Mouse (Mus musculus): ENCODE data around the gene Tkt. TPM values are rescaled to one million over a fixed set of nuclear protein-coding genes. Genes with fewer than 3 reads are reported as not detected.
A peak's percentile ranks its signal among the peaks of the same experiment; 100 is the strongest.
"Not testable (repeated sequence)": the region's sequence is repeated elsewhere in the genome, so short reads cannot be mapped to it uniquely, and the experiment has no call there.

The Tkt gene
- polyA plus RNA-seq, 1 experiment from 2014 or later, result 206 TPM

- H3K9me3 ChIP-seq, result no peaks in the 10 kb centered on the region
- peaks cover 12% of the 10 kb centered on the region for H3K36me3 ChIP-seq
- ATAC-seq (ENCODE audit: insufficient number of reproducible peaks, low FRiP score, low TSS enrichment, low read depth), result no peak
- H3K4me3 ChIP-seq, result no peak overlapping the region
- WGBS, result 87% methylated on average over 6 of the region's 6 CpGs
- H3K27ac ChIP-seq, result no peak overlapping the region
- H3K4me1 ChIP-seq, result 0 out of 2 replicates have a peak, but pooled peaks cover 6% of the 10 kb centered on the region
- H3K4me2 ChIP-seq, result no peak overlapping the region
- H3K9ac ChIP-seq, result no peak overlapping the region
- H3K27me3 ChIP-seq, result no peaks in the 10 kb centered on the region
These were observed 16.3 kb upstream of the Tkt start for GRCm38 (mm10) chr14:30531896-30532295.

GRCm38 (mm10) chr14:30533780-30534450 lies 14.2 kb upstream of the Tkt start:
- Histone ChIP-seq H3K9me3 (no peaks in the 10 kb centered on the region), H3K36me3 (no peaks in the 10 kb centered on the region), H3K9ac (no peak overlapping the region), H3K4me1 (0 out of 2 replicates have a peak, but pooled peaks cover 6% of the 10 kb centered on the region), H3K27ac (no peak overlapping the region), H3K27me3 (no peaks in the 10 kb centered on the region), H3K4me2 (no peak overlapping the region), H3K4me3 (no peak overlapping the region)
- ATAC-seq (ENCODE audit: insufficient number of reproducible peaks, low FRiP score, low TSS enrichment, low read depth), result no peak
- WGBS, result 81% methylated on average over 6 of the region's 6 CpGs

GRCm38 (mm10) chr14:30541541-30541940 lies 6.6 kb upstream of the Tkt start:
- H3K9ac ChIP-seq, result no peak overlapping the region

GRCm38 (mm10) chr14:30543331-30543730 lies 4.8 kb upstream of the Tkt start:
- H3K27ac ChIP-seq; H3K4me1 ChIP-seq; H3K27me3 ChIP-seq; H3K9ac ChIP-seq; H3K9me3 ChIP-seq; H3K4me2 ChIP-seq; H3K4me3 ChIP-seq; H3K36me3 ChIP-seq; ATAC-seq (ENCODE audit: insufficient number of reproducible peaks, low FRiP score, low TSS enrichment, low read depth): not testable (repeated sequence)
- 75% methylated on average over 5 of the region's 5 CpGs for WGBS

More at GRCm38 (mm10) chr14:30541541-30541940, 6.6 kb upstream of the Tkt start:
- H3K4me2 ChIP-seq, result no peak overlapping the region
- H3K27ac ChIP-seq, result no peak overlapping the region
- no peaks in the 10 kb centered on the region for H3K36me3 ChIP-seq
- H3K4me3 ChIP-seq, result no peak overlapping the region
- 69% methylated on average over 10 of the region's 10 CpGs for WGBS
- H3K27me3 ChIP-seq, result no peaks in the 10 kb centered on the region
- no peaks in the 10 kb centered on the region for H3K9me3 ChIP-seq
- no peaks in the 10 kb centered on the region for H3K4me1 ChIP-seq
- ATAC-seq (ENCODE audit: insufficient number of reproducible peaks, low FRiP score, low TSS enrichment, low read depth), result no peak

GRCm38 (mm10) chr14:30548965-30549776 lies 1.0 kb downstream of the Tkt start:
- Histone ChIP-seq H3K36me3 (no peaks in the 10 kb centered on the region), H3K9ac (peak overlapping the region; percentile 61), H3K4me2 (peak overlapping the region; percentile 83), H3K9me3 (no peaks in the 10 kb centered on the region), H3K4me3 (peak overlapping the region; percentile 57), H3K27me3 (no peaks in the 10 kb centered on the region), H3K4me1 (peaks cover 36% of the 10 kb centered on the region), H3K27ac (peak overlapping the region; percentile 94)
- WGBS, result under 1% methylated on average over 68 of the region's 69 CpGs
- ATAC-seq (ENCODE audit: insufficient number of reproducible peaks, low FRiP score, low TSS enrichment, low read depth), result peak; percentile 92

- no peaks in the 10 kb centered on the region for H3K9me3 ChIP-seq
- WGBS, result 1% methylated on average over 10 of the region's 10 CpGs
- H3K36me3 ChIP-seq, result no peaks in the 10 kb centered on the region; the same call in 1 of the 2 replicates
- H3K4me2 ChIP-seq, result peak overlapping the region; percentile 83
- H3K9ac ChIP-seq, result peak overlapping the region; percentile 61
- H3K27ac ChIP-seq, result peak overlapping the region; percentile 94
- peak overlapping the region; percentile 57 for H3K4me3 ChIP-seq
- no peak for ATAC-seq (ENCODE audit: insufficient number of reproducible peaks, low FRiP score, low TSS enrichment, low read depth)
- peaks cover 36% of the 10 kb centered on the region for H3K4me1 ChIP-seq
- H3K27me3 ChIP-seq, result no peaks in the 10 kb centered on the region
These were observed 1.6 kb downstream of the Tkt start for GRCm38 (mm10) chr14:30549777-30550149.

- Histone ChIP-seq H3K36me3 (no peaks in the 10 kb centered on the region; the same call in 1 of the 2 replicates), H3K27ac (no peak overlapping the region; the same call in 1 of the 2 replicates), H3K4me3 (peak overlapping the region; percentile 57), H3K4me1 (peaks cover 36% of the 10 kb centered on the region), H3K4me2 (peak overlapping the region; percentile 83), H3K27me3 (no peaks in the 10 kb centered on the region), H3K9ac (peak overlapping the region; percentile 61), H3K9me3 (no peaks in the 10 kb centered on the region)
- ATAC-seq (ENCODE audit: insufficient number of reproducible peaks, low FRiP score, low TSS enrichment, low read depth), result no peak
- 33% methylated on average over 8 of the region's 8 CpGs for WGBS
These were observed 2.3 kb downstream of the Tkt start for GRCm38 (mm10) chr14:30550232-30551070.

GRCm38 (mm10) chr14:30551509-30551908 lies 3.4 kb downstream of the Tkt start:
- no peak overlapping the region for H3K9ac ChIP-seq
- 68% methylated on average over 5 of the region's 5 CpGs for WGBS

GRCm38 (mm10) chr14:30551981-30552380 lies 3.8 kb downstream of the Tkt start:
- no peak overlapping the region; the same call in 1 of the 2 replicates for H3K4me2 ChIP-seq
- 94% methylated on average over 2 of the region's 2 CpGs for WGBS

More at GRCm38 (mm10) chr14:30551509-30551908, 3.4 kb downstream of the Tkt start:
- peak overlapping the region; percentile 83 for H3K4me2 ChIP-seq
- no peaks in the 10 kb centered on the region for H3K9me3 ChIP-seq
- ATAC-seq (ENCODE audit: insufficient number of reproducible peaks, low FRiP score, low TSS enrichment, low read depth), result no peak
- no peak overlapping the region; the same call in 1 of the 2 replicates for H3K4me3 ChIP-seq
- H3K27me3 ChIP-seq, result no peaks in the 10 kb centered on the region
- H3K36me3 ChIP-seq, result peaks cover 6% of the 10 kb centered on the region
- no peak overlapping the region for H3K27ac ChIP-seq
- peaks cover 36% of the 10 kb centered on the region for H3K4me1 ChIP-seq

GRCm38 (mm10) chr14:30553185-30553584 lies 5.0 kb downstream of the Tkt start:
- H3K4me1 ChIP-seq, result peaks cover 32% of the 10 kb centered on the region
- H3K27me3 ChIP-seq, result no peaks in the 10 kb centered on the region
- no peak overlapping the region for H3K4me2 ChIP-seq
- no peaks in the 10 kb centered on the region for H3K9me3 ChIP-seq
- ATAC-seq (ENCODE audit: insufficient number of reproducible peaks, low FRiP score, low TSS enrichment, low read depth), result no peak
- H3K4me3 ChIP-seq, result no peak overlapping the region
- H3K27ac ChIP-seq, result no peak overlapping the region
- H3K9ac ChIP-seq, result no peak overlapping the region
- 74% methylated on average over 4 of the region's 4 CpGs for WGBS
- H3K36me3 ChIP-seq, result peaks cover 9% of the 10 kb centered on the region

More at GRCm38 (mm10) chr14:30551981-30552380, 3.8 kb downstream of the Tkt start:
- Histone ChIP-seq H3K9me3 (no peaks in the 10 kb centered on the region), H3K36me3 (peaks cover 8% of the 10 kb centered on the region), H3K4me1 (peaks cover 36% of the 10 kb centered on the region), H3K27me3 (no peaks in the 10 kb centered on the region), H3K4me3 (no peak overlapping the region), H3K27ac (no peak overlapping the region), H3K9ac (no peak overlapping the region)
- no peak for ATAC-seq (ENCODE audit: insufficient number of reproducible peaks, low FRiP score, low TSS enrichment, low read depth)

- Histone ChIP-seq H3K4me1 (peaks cover 6% of the 10 kb centered on the region), H3K36me3 (peaks cover 43% of the 10 kb centered on the region), H3K4me2 (no peak overlapping the region), H3K27me3 (no peaks in the 10 kb centered on the region), H3K9ac (no peak overlapping the region), H3K4me3 (no peak overlapping the region), H3K9me3 (no peaks in the 10 kb centered on the region), H3K27ac (no peak overlapping the region)
- no peak for ATAC-seq (ENCODE audit: insufficient number of reproducible peaks, low FRiP score, low TSS enrichment, low read depth)
- WGBS, result 81% methylated on average over 2 of the region's 2 CpGs
These were observed 8.5 kb downstream of the Tkt start for GRCm38 (mm10) chr14:30556651-30557050.
